Mouse (Mus musculus) adrenal gland, postnatal 25 days (tissue): ENCODE results near the gene Ripply2. TPM values are rescaled to one million over a fixed set of nuclear protein-coding genes. Genes with fewer than 3 reads are reported as not detected.

ENCODE experiments used
- DNase-seq: peaks from one replicate; pipeline ENCODE4 v3.0.0; 2021; ENCODE audit warnings: mixed read lengths
- total RNA-seq: library from RNA; stranded (reverse); gene quantifications from 2 replicates; pipeline ENCODE4 v1.2.3, GENCODE M21; 2021

The Ripply2 gene
- total RNA-seq, 1 experiment from 2014 or later, result 1.4 TPM

DNA sequence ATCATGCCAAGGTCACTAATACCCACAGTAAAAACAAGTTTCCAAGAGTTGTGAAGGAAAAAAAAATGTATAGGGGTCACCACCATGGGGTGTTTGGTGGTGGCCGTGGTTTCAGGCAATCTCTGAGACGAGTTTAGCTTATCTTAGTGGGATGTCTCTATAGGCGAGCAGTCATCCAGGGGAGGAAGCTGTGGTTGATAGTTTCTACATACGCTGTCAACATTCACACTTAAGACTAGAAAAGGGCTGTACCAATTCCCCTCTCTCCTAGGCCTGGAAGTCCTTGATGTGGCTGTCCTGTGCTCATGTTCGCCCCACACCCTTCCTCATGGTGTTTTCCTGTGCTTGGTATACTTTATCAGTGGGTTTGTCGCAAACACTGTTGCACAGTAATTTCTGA is 10.4 kb downstream of the Ripply2 start:
- no peak for DNase-seq

- DNase-seq, result peak; percentile 38
Measured at GRCm38 (mm10) chr9:87027423-87028084, 12.2 kb downstream of the Ripply2 start.

DNA sequence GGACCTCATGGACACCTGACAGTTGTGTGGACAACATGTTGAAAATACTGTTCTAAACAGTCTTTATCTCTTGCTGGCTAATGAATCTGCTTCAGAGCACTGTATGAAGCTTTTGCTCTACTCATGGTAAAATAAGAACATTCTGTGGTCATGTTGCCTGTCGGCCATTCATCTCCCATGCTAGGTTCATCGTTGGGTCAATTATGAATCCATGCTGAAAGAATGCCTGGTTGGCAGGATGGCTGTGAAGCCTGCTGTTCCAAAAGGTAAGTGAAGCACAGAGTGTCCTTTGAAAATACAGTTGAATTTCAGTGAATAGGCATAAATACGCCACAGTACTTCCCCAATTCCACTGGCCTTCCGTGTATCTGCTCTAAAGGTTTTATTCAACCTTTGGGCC is 16.9 kb downstream of the Ripply2 start:
- no peak for DNase-seq

GRCm38 (mm10) chr9:87034831-87035580 is 19.7 kb downstream of the Ripply2 start:
- no peak for DNase-seq

- no peak for DNase-seq
Measured at GRCm38 (mm10) chr9:87049425-87049824, 34.1 kb downstream of the Ripply2 start.

DNA sequence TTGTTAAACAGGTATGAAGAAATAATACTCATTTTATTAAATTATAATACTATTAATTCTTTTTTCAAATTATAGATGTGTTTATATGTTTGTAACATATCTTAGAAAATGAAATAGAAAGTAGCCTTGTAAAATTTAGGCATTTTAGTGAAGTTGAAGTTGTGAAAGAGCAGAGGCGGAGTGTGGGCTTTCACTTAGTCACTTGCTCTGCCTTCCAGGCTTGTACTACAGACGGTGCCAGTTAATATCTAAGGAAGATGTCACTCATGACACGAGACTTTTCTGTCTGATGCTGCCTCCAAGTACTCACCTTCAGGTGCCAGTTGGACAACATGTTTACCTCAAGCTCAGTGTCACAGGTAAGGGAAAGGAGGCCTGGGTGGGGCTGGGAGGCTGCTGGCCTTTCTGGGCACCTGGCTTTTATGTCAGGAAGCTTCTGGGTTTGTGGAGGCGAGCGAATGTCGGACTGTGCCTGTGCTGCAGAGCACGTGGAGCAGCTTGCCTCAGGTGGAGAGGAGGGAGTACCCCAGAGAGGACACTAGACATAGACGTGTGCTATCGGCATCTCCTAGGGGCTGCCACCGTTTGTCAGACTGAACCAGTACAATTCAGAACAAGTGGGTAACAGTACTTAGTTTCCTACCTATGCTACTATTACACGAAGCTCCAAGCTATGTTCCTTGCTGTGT is 40.4 kb downstream of the Ripply2 start:
- DNase-seq, result no peak

- no peak for DNase-seq
Measured at GRCm38 (mm10) chr9:87062337-87062736, 47.0 kb downstream of the Ripply2 start.

- DNase-seq, result no peak
Measured at GRCm38 (mm10) chr9:87068160-87068559, 52.8 kb downstream of the Ripply2 start.

Other genes starting within 250 kb of the Ripply2 start
- 34.4 and 38.5 TPM in 2 replicates for gene Snap91, start 134.9 kb upstream of the Ripply2 start, total RNA-seq
- 44.0 and 53.1 TPM in 2 replicates for gene Cyb5r4, start 6.5 kb downstream of the Ripply2 start, total RNA-seq
- gene Mrap2, start 128.8 kb downstream of the Ripply2 start, total RNA-seq, result 1.5 TPM in 1 of 2 replicates, not detected in the other
- gene Cep162, start 240.0 kb downstream of the Ripply2 start, total RNA-seq, result 7.9 and 9.9 TPM in 2 replicates